Mouse (Mus musculus): ENCODE measurements at regions not wholly inside any gene's neighbourhood (a gene's known extent, or its start where the extent isn't known, plus 50 kb on each side); places are given as distances from the start of the nearest gene placed in this dataset.
A peak's percentile ranks its signal among the peaks of the same experiment; 100 is the strongest.

GRCm38 (mm10) chr14:99611435-99611834 lies 312.9 kb downstream of the Klf5 start:
- Histone ChIP-seq H3K9ac (ENCODE audit: low read depth, low read length) (no peak overlapping the region), H3K27ac (ENCODE audit: low read length) (no peak overlapping the region), H3K4me1 (ENCODE audit: control insufficient read depth, insufficient read depth, low read length) (no peaks in the 10 kb centered on the region; the same call in 1 of the 2 replicates), H3K27me3 (replicated peaks; ENCODE audit: control insufficient read depth, insufficient read depth, low read length) (no peaks in the 10 kb centered on the region), H3K4me3 (ENCODE audit: low read length) (no peak overlapping the region), H3K36me3 (ENCODE audit: control insufficient read depth, insufficient read depth, low read length) (no peaks in the 10 kb centered on the region), H3K9me3 (ENCODE audit: control insufficient read depth, low read length) (no peaks in the 10 kb centered on the region), H3K4me2 (ENCODE audit: low read depth, low read length) (no peak overlapping the region)
- ATAC-seq, result no peak
- 87% methylated on average over 5 of the region's 5 CpGs for whole genome bisulfite sequencing

DNA sequence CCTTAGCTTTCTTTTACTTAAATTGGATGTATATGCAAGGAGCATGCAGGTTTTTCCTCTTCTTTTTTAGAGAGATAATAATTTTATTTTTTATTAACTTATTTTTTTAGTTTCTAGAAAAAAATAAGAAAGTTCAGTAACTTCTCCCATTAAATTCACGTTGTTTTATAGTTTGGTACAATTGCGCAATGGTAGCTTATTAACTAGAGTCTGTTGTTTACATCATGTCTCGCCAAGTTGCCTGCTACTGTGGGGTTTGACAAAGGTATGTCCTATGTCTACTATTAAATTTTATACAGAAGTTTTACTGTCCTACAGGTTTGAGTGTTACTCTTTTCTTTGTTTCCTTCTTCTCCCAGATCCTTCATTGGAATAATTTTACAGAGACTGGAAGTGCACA lies 313.6 kb downstream of the Klf5 start:
- 63% methylated on average over 3 of the region's 3 CpGs for whole genome bisulfite sequencing
- Histone ChIP-seq H3K9ac (ENCODE audit: low read depth, low read length) (no peak overlapping the region), H3K36me3 (ENCODE audit: control insufficient read depth, insufficient read depth, low read length) (no peaks in the 10 kb centered on the region), H3K4me2 (ENCODE audit: low read depth, low read length) (no peak overlapping the region), H3K4me1 (ENCODE audit: control insufficient read depth, insufficient read depth, low read length) (no peaks in the 10 kb centered on the region; the same call in 1 of the 2 replicates), H3K4me3 (ENCODE audit: low read length) (no peak overlapping the region), H3K27me3 (replicated peaks; ENCODE audit: control insufficient read depth, insufficient read depth, low read length) (no peaks in the 10 kb centered on the region), H3K27ac (ENCODE audit: low read length) (no peak overlapping the region), H3K9me3 (ENCODE audit: control insufficient read depth, low read length) (no peaks in the 10 kb centered on the region)
- no peak for ATAC-seq

GRCm38 (mm10) chr14:99614748-99615147 lies 316.3 kb downstream of the Klf5 start:
- H3K4me1 ChIP-seq (ENCODE audit: control insufficient read depth, insufficient read depth, low read length), result peaks cover 2% of the 10 kb centered on the region; the same call in 1 of the 2 replicates
- no peaks in the 10 kb centered on the region for H3K36me3 ChIP-seq (ENCODE audit: control insufficient read depth, insufficient read depth, low read length)
- H3K9ac ChIP-seq (ENCODE audit: low read depth, low read length), result no peak overlapping the region
- H3K9me3 ChIP-seq (ENCODE audit: control insufficient read depth, low read length), result no peaks in the 10 kb centered on the region
- H3K27ac ChIP-seq (ENCODE audit: low read length), result peak overlapping the region; percentile 1; the same call in 1 of the 2 replicates
- WGBS, result 74% methylated on average over 3 of the region's 3 CpGs
- no peak overlapping the region for H3K4me3 ChIP-seq (ENCODE audit: low read length)
- no peaks in the 10 kb centered on the region for H3K27me3 ChIP-seq (replicated peaks; ENCODE audit: control insufficient read depth, insufficient read depth, low read length)
- H3K4me2 ChIP-seq (ENCODE audit: low read depth, low read length), result no peak overlapping the region
- ATAC-seq, result no peak

DNA sequence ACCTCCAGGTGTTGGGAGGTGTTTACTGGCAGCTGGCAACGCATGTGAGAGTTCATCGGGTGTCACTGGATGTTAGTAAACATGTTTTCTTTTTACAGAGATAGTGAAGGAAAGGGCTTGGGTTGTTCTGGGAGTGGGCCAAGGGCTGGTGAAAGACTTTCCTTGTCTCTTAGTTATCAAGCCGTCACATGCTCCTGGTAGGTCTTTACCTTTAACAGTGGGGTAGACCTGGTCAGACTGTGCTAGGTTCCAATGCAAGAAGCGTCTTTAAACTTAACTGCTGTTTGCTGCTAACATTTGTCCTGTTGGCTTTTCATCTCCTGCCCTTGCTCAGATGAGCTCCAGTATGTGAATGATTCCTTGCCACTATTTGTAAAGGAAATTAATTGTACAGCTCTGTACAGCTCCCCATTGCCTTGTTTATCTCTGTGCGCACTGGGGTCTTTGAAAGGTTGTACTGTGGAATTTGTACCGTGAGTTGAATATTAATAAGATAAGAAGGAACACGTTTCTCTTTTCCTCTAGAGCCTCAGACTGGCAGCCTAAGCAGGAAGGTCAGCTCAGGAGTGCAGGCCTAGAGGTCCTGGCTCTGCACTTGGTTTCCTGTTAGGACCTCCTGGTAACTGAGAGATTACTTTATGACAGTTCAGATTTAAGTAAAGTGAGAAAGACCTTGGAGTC lies 318.3 kb downstream of the Klf5 start:
- peak overlapping the region; percentile 78 for H3K27ac ChIP-seq (ENCODE audit: low read length)
- H3K4me2 ChIP-seq (ENCODE audit: low read depth, low read length), result no peak overlapping the region
- H3K4me1 ChIP-seq (ENCODE audit: control insufficient read depth, insufficient read depth, low read length), result 0 out of 2 replicates have a peak, but pooled peaks cover 2% of the 10 kb centered on the region
- no peaks in the 10 kb centered on the region for H3K27me3 ChIP-seq (replicated peaks; ENCODE audit: control insufficient read depth, insufficient read depth, low read length)
- no peak overlapping the region for H3K4me3 ChIP-seq (ENCODE audit: low read length)
- no peaks in the 10 kb centered on the region for H3K36me3 ChIP-seq (ENCODE audit: control insufficient read depth, insufficient read depth, low read length)
- WGBS, result 31% methylated on average over 7 of the region's 7 CpGs
- no peaks in the 10 kb centered on the region for H3K9me3 ChIP-seq (ENCODE audit: control insufficient read depth, low read length)
- no peak overlapping the region for H3K9ac ChIP-seq (ENCODE audit: low read depth, low read length)
- peak; percentile 95 for ATAC-seq

GRCm38 (mm10) chr14:99617374-99617773 lies 318.9 kb downstream of the Klf5 start:
- no peak overlapping the region for H3K9ac ChIP-seq (ENCODE audit: low read depth, low read length)
- 0 out of 2 replicates have a peak, but pooled peaks cover 2% of the 10 kb centered on the region for H3K4me1 ChIP-seq (ENCODE audit: control insufficient read depth, insufficient read depth, low read length)
- no peak overlapping the region for H3K4me2 ChIP-seq (ENCODE audit: low read depth, low read length)
- H3K36me3 ChIP-seq (ENCODE audit: control insufficient read depth, insufficient read depth, low read length), result no peaks in the 10 kb centered on the region
- no peaks in the 10 kb centered on the region for H3K27me3 ChIP-seq (replicated peaks; ENCODE audit: control insufficient read depth, insufficient read depth, low read length)
- no peak for ATAC-seq
- 46% methylated on average over 2 of the region's 2 CpGs for WGBS
- H3K9me3 ChIP-seq (ENCODE audit: control insufficient read depth, low read length), result no peaks in the 10 kb centered on the region
- H3K27ac ChIP-seq (ENCODE audit: low read length), result peak overlapping the region; percentile 69
- H3K4me3 ChIP-seq (ENCODE audit: low read length), result no peak overlapping the region

DNA sequence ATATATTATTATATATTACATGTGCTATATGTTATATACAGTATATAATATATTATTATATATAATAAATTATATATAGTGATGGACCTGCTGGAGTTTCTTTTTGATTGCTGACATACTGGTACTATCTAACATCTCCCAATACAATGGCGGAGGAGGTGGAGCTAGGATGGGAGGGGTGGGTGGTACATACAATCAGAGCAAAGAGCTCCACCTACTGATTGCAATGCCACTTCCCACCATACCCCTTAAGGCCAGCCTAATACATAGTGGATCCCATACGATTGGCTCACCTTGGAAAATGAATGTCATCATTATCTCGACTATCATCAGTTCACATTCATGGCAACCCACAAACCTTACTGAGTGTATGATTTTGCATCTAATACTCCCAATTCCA lies 323.0 kb downstream of the Klf5 start:
- H3K9ac ChIP-seq (ENCODE audit: low read depth, low read length), result no peak overlapping the region
- H3K4me2 ChIP-seq (ENCODE audit: low read depth, low read length), result no peak overlapping the region
- H3K36me3 ChIP-seq (ENCODE audit: control insufficient read depth, insufficient read depth, low read length), result no peaks in the 10 kb centered on the region
- H3K27me3 ChIP-seq (replicated peaks; ENCODE audit: control insufficient read depth, insufficient read depth, low read length), result no peaks in the 10 kb centered on the region
- H3K9me3 ChIP-seq (ENCODE audit: control insufficient read depth, low read length), result no peaks in the 10 kb centered on the region
- H3K27ac ChIP-seq (ENCODE audit: low read length), result no peak overlapping the region
- H3K4me3 ChIP-seq (ENCODE audit: low read length), result no peak overlapping the region
- 86% methylated on average over 3 of the region's 3 CpGs for WGBS
- ATAC-seq, result no peak
- 0 out of 2 replicates have a peak, but pooled peaks cover 2% of the 10 kb centered on the region for H3K4me1 ChIP-seq (ENCODE audit: control insufficient read depth, insufficient read depth, low read length)

- peak; percentile 78 for ATAC-seq
- Histone ChIP-seq H3K4me3 (ENCODE audit: low read length) (no peak overlapping the region), H3K9ac (ENCODE audit: low read depth, low read length) (no peak overlapping the region; the same call in 1 of the 2 replicates), H3K4me2 (ENCODE audit: low read depth, low read length) (no peak overlapping the region), H3K27me3 (replicated peaks; ENCODE audit: control insufficient read depth, insufficient read depth, low read length) (no peaks in the 10 kb centered on the region), H3K36me3 (ENCODE audit: control insufficient read depth, insufficient read depth, low read length) (no peaks in the 10 kb centered on the region), H3K27ac (ENCODE audit: low read length) (peak overlapping the region; percentile 74; the same call in 1 of the 2 replicates), H3K9me3 (ENCODE audit: control insufficient read depth, low read length) (no peaks in the 10 kb centered on the region), H3K4me1 (ENCODE audit: control insufficient read depth, insufficient read depth, low read length) (no peaks in the 10 kb centered on the region)
- WGBS, result 57% methylated on average over 10 of the region's 10 CpGs
Measured at GRCm38 (mm10) chr14:99624380-99625327, 326.2 kb downstream of the Klf5 start.

DNA sequence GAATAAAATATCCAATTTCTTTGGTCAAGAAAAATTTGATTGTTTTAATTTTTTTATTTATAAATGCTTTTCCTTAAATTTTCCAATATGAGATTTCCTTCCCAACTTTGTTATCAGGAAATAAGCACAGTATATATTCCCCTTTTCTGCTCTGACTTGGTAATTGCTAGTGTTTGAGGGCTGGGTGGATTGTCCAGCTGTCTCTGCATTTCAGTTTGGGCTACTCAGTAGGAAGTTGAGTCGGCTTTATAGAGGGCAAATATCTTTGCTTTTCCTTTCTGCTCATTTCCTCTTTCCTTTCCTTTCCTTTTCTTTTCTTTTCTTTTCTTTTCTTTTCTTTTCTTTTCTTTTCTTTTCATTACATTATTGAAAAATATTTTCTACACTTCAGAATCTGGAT lies 329.1 kb downstream of the Klf5 start:
- 81% methylated on average over 1 of the region's 1 CpGs for WGBS
- Histone ChIP-seq H3K4me3 (ENCODE audit: low read length) (no peak overlapping the region), H3K9ac (ENCODE audit: low read depth, low read length) (no peak overlapping the region), H3K36me3 (ENCODE audit: control insufficient read depth, insufficient read depth, low read length) (no peaks in the 10 kb centered on the region), H3K27ac (ENCODE audit: low read length) (no peak overlapping the region), H3K4me2 (ENCODE audit: low read depth, low read length) (no peak overlapping the region), H3K27me3 (replicated peaks; ENCODE audit: control insufficient read depth, insufficient read depth, low read length) (no peaks in the 10 kb centered on the region), H3K9me3 (ENCODE audit: control insufficient read depth, low read length) (no peaks in the 10 kb centered on the region), H3K4me1 (ENCODE audit: control insufficient read depth, insufficient read depth, low read length) (no peaks in the 10 kb centered on the region)
- no peak for ATAC-seq

GRCm38 (mm10) chr14:99631092-99631491 lies 332.6 kb downstream of the Klf5 start:
- Histone ChIP-seq H3K27ac (ENCODE audit: low read length) (no peak overlapping the region), H3K36me3 (ENCODE audit: control insufficient read depth, insufficient read depth, low read length) (no peaks in the 10 kb centered on the region), H3K27me3 (replicated peaks; ENCODE audit: control insufficient read depth, insufficient read depth, low read length) (no peaks in the 10 kb centered on the region), H3K4me1 (ENCODE audit: control insufficient read depth, insufficient read depth, low read length) (no peaks in the 10 kb centered on the region), H3K4me2 (ENCODE audit: low read depth, low read length) (no peak overlapping the region), H3K9me3 (ENCODE audit: control insufficient read depth, low read length) (no peaks in the 10 kb centered on the region), H3K4me3 (ENCODE audit: low read length) (no peak overlapping the region), H3K9ac (ENCODE audit: low read depth, low read length) (no peak overlapping the region)
- ATAC-seq, result peak; percentile 55
- WGBS, result 30% methylated on average over 10 of the region's 10 CpGs
